Mouse (Mus musculus) brain, embryonic 14.5 days (tissue): Measurements from ENCODE around the gene Itih4.

Experiments used
- CTCF ChIP-seq: fragments of 200-500 bp; IDR thresholded peaks from 2 replicates; pipeline ENCODE4 v1.5.1; 2012; ENCODE audit warnings: inconsistent platforms, mild to moderate bottlenecking, moderate library complexity, borderline replicate concordance; ENCODE audit not compliant: insufficient read depth, insufficient read length; ENCODE audit errors: extremely low read depth
- POLR2A ChIP-seq: fragments of 200-500 bp; IDR thresholded peaks from 2 replicates; pipeline ENCODE4 v1.6.1; 2012; ENCODE audit warnings: mild to moderate bottlenecking, inconsistent platforms, borderline replicate concordance; ENCODE audit not compliant: poor library complexity, insufficient read depth, insufficient read length, severe bottlenecking; ENCODE audit errors: extremely low read depth

GRCm38 (mm10) chr14:30904307-30904706 lies 18.0 kb downstream of the Itih4 start:
- TF ChIP-seq CTCF = no peak
- TF ChIP-seq POLR2A = no peak
